Mouse (Mus musculus): ENCODE measurements around the gene Slc12a4. TPM values are rescaled to one million over a fixed set of nuclear protein-coding genes. Genes with fewer than 3 reads are reported as not detected.

The Slc12a4 gene
- polyA plus RNA-seq, 1 experiment from 2014 or later = 21.8 TPM

GRCm38 (mm10) chr8:106004538-106005207 lies 38.8 kb upstream of the Slc12a4 start:
- H3K36me3 ChIP-seq (ENCODE audit: control insufficient read depth, insufficient read depth, low read length) = no peaks in the 10 kb centered on the region; the same call in 1 of the 2 replicates
- no peak overlapping the region for H3K4me2 ChIP-seq (replicated peaks; ENCODE audit: low read depth, low read length)
- no peak overlapping the region for H3K9ac ChIP-seq (ENCODE audit: low read depth, low read length)
- H3K4me3 ChIP-seq (ENCODE audit: low read length) = no peak overlapping the region
- H3K4me1 ChIP-seq (ENCODE audit: control insufficient read depth, insufficient read depth, low read length) = no peaks in the 10 kb centered on the region
- H3K27me3 ChIP-seq (ENCODE audit: control insufficient read depth, insufficient read depth, low read length) = no peaks in the 10 kb centered on the region
- ATAC-seq (ENCODE audit: low FRiP score, low TSS enrichment) = no peak
- 79% methylated on average over 8 of the region's 8 CpGs for WGBS
- H3K27ac ChIP-seq (ENCODE audit: low read depth, low read length) = no peak overlapping the region
- no peaks in the 10 kb centered on the region for H3K9me3 ChIP-seq (ENCODE audit: control insufficient read depth, low read length)

GRCm38 (mm10) chr8:106001908-106002307 lies 36.0 kb upstream of the Slc12a4 start:
- Histone ChIP-seq H3K4me2 (replicated peaks; ENCODE audit: low read depth, low read length) (no peak overlapping the region), H3K36me3 (ENCODE audit: control insufficient read depth, insufficient read depth, low read length) (no peaks in the 10 kb centered on the region), H3K4me3 (ENCODE audit: low read length) (no peak overlapping the region), H3K9me3 (ENCODE audit: control insufficient read depth, low read length) (no peaks in the 10 kb centered on the region), H3K27ac (ENCODE audit: low read depth, low read length) (no peak overlapping the region), H3K4me1 (ENCODE audit: control insufficient read depth, insufficient read depth, low read length) (no peaks in the 10 kb centered on the region), H3K9ac (ENCODE audit: low read depth, low read length) (no peak overlapping the region), H3K27me3 (ENCODE audit: control insufficient read depth, insufficient read depth, low read length) (no peaks in the 10 kb centered on the region)
- WGBS = 84% methylated on average over 4 of the region's 4 CpGs
- ATAC-seq (ENCODE audit: low FRiP score, low TSS enrichment) = no peak

GRCm38 (mm10) chr8:105998971-105999370 lies 33.1 kb upstream of the Slc12a4 start:
- Histone ChIP-seq H3K4me2 (replicated peaks; ENCODE audit: low read depth, low read length) (no peak overlapping the region), H3K27me3 (ENCODE audit: control insufficient read depth, insufficient read depth, low read length) (no peaks in the 10 kb centered on the region), H3K27ac (ENCODE audit: low read depth, low read length) (no peak overlapping the region), H3K36me3 (ENCODE audit: control insufficient read depth, insufficient read depth, low read length) (no peaks in the 10 kb centered on the region), H3K9me3 (ENCODE audit: control insufficient read depth, low read length) (no peaks in the 10 kb centered on the region), H3K9ac (ENCODE audit: low read depth, low read length) (no peak overlapping the region), H3K4me3 (ENCODE audit: low read length) (no peak overlapping the region), H3K4me1 (ENCODE audit: control insufficient read depth, insufficient read depth, low read length) (no peaks in the 10 kb centered on the region)
- 79% methylated on average over 2 of the region's 2 CpGs for WGBS
- ATAC-seq (ENCODE audit: low FRiP score, low TSS enrichment) = no peak

GRCm38 (mm10) chr8:105996359-105996758 lies 30.5 kb upstream of the Slc12a4 start:
- Histone ChIP-seq H3K27ac (ENCODE audit: low read depth, low read length) (no peak overlapping the region), H3K9me3 (ENCODE audit: control insufficient read depth, low read length) (no peaks in the 10 kb centered on the region), H3K4me1 (ENCODE audit: control insufficient read depth, insufficient read depth, low read length) (no peaks in the 10 kb centered on the region; the same call in 1 of the 2 replicates), H3K4me2 (replicated peaks; ENCODE audit: low read depth, low read length) (no peak overlapping the region), H3K4me3 (ENCODE audit: low read length) (no peak overlapping the region), H3K36me3 (ENCODE audit: control insufficient read depth, insufficient read depth, low read length) (no peaks in the 10 kb centered on the region), H3K9ac (ENCODE audit: low read depth, low read length) (no peak overlapping the region), H3K27me3 (ENCODE audit: control insufficient read depth, insufficient read depth, low read length) (no peaks in the 10 kb centered on the region)
- WGBS = 66% methylated on average over 7 of the region's 7 CpGs
- no peak for ATAC-seq (ENCODE audit: low FRiP score, low TSS enrichment)

- WGBS = 70% methylated on average over 4 of the region's 4 CpGs
- H3K4me3 ChIP-seq (ENCODE audit: low read length) = no peak overlapping the region
- no peak overlapping the region for H3K9ac ChIP-seq (ENCODE audit: low read depth, low read length)
- no peak overlapping the region for H3K4me2 ChIP-seq (replicated peaks; ENCODE audit: low read depth, low read length)
- H3K27ac ChIP-seq (ENCODE audit: low read depth, low read length) = no peak overlapping the region
- H3K4me1 ChIP-seq (ENCODE audit: control insufficient read depth, insufficient read depth, low read length) = no peaks in the 10 kb centered on the region; the same call in 1 of the 2 replicates
- no peaks in the 10 kb centered on the region for H3K9me3 ChIP-seq (ENCODE audit: control insufficient read depth, low read length)
- H3K27me3 ChIP-seq (ENCODE audit: control insufficient read depth, insufficient read depth, low read length) = no peaks in the 10 kb centered on the region
- ATAC-seq (ENCODE audit: low FRiP score, low TSS enrichment) = no peak
- H3K36me3 ChIP-seq (ENCODE audit: control insufficient read depth, insufficient read depth, low read length) = no peaks in the 10 kb centered on the region
These were observed 27.3 kb upstream of the Slc12a4 start for GRCm38 (mm10) chr8:105993226-105993625.

- Histone ChIP-seq H3K4me2 (replicated peaks; ENCODE audit: low read depth, low read length) (no peak overlapping the region), H3K27ac (ENCODE audit: low read depth, low read length) (no peak overlapping the region), H3K4me1 (ENCODE audit: control insufficient read depth, insufficient read depth, low read length) (no peaks in the 10 kb centered on the region; the same call in 1 of the 2 replicates), H3K27me3 (ENCODE audit: control insufficient read depth, insufficient read depth, low read length) (no peaks in the 10 kb centered on the region), H3K4me3 (ENCODE audit: low read length) (no peak overlapping the region), H3K36me3 (ENCODE audit: control insufficient read depth, insufficient read depth, low read length) (no peaks in the 10 kb centered on the region), H3K9me3 (ENCODE audit: control insufficient read depth, low read length) (no peaks in the 10 kb centered on the region), H3K9ac (ENCODE audit: low read depth, low read length) (no peak overlapping the region)
- ATAC-seq (ENCODE audit: low FRiP score, low TSS enrichment) = no peak
- 60% methylated on average over 5 of the region's 5 CpGs for WGBS
These were observed 26.6 kb upstream of the Slc12a4 start for GRCm38 (mm10) chr8:105992499-105992898.

GRCm38 (mm10) chr8:105991546-105991945 lies 25.6 kb upstream of the Slc12a4 start:
- no peak overlapping the region for H3K27ac ChIP-seq (ENCODE audit: low read depth, low read length)
- 0 out of 2 replicates have a peak overlapping the region, but pooled peaks have one; percentile 14 for H3K9ac ChIP-seq (ENCODE audit: low read depth, low read length)
- WGBS = 91% methylated on average over 2 of the region's 2 CpGs

GRCm38 (mm10) chr8:105990856-105991387 lies 25.0 kb upstream of the Slc12a4 start, which contains the start of gene Dus2:
Dus2 (plus strand) TSS chr8:105991337.
- 0 out of 2 replicates have a peak within 1 kb of the TSS, but pooled peaks have one; percentile 14 for H3K9ac ChIP-seq (ENCODE audit: low read depth, low read length)
- H3K27ac ChIP-seq (ENCODE audit: low read depth, low read length) = no peak within 1 kb of the TSS
- no peaks in the 10 kb centered on the region for H3K27me3 ChIP-seq (ENCODE audit: control insufficient read depth, insufficient read depth, low read length)
- H3K9me3 ChIP-seq (ENCODE audit: control insufficient read depth, low read length) = no peaks in the 10 kb centered on the region
- no peak within 1 kb of the TSS; the same call in 1 of the 2 replicates for H3K4me2 ChIP-seq (replicated peaks; ENCODE audit: low read depth, low read length)
- H3K4me3 ChIP-seq (ENCODE audit: low read length) = no peak within 1 kb of the TSS
- H3K36me3 ChIP-seq (ENCODE audit: control insufficient read depth, insufficient read depth, low read length) = no peaks in the 10 kb centered on the region
- WGBS = 12% methylated on average over 15 of the region's 15 CpGs
- peak; percentile 90 for ATAC-seq (ENCODE audit: low FRiP score, low TSS enrichment)
- H3K4me1 ChIP-seq (ENCODE audit: control insufficient read depth, insufficient read depth, low read length) = no peaks in the 10 kb centered on the region; the same call in 1 of the 2 replicates

More at GRCm38 (mm10) chr8:105991546-105991945, 25.6 kb upstream of the Slc12a4 start:
- H3K4me3 ChIP-seq (ENCODE audit: low read length) = no peak overlapping the region
- no peaks in the 10 kb centered on the region for H3K9me3 ChIP-seq (ENCODE audit: control insufficient read depth, low read length)
- no peaks in the 10 kb centered on the region for H3K27me3 ChIP-seq (ENCODE audit: control insufficient read depth, insufficient read depth, low read length)
- no peak overlapping the region for H3K4me2 ChIP-seq (replicated peaks; ENCODE audit: low read depth, low read length)
- ATAC-seq (ENCODE audit: low FRiP score, low TSS enrichment) = peak; percentile 35; the same call in 1 of the 2 replicates
- H3K4me1 ChIP-seq (ENCODE audit: control insufficient read depth, insufficient read depth, low read length) = no peaks in the 10 kb centered on the region; the same call in 1 of the 2 replicates
- H3K36me3 ChIP-seq (ENCODE audit: control insufficient read depth, insufficient read depth, low read length) = no peaks in the 10 kb centered on the region

GRCm38 (mm10) chr8:105988546-105988945 lies 22.6 kb upstream of the Slc12a4 start:
- H3K36me3 ChIP-seq (ENCODE audit: control insufficient read depth, insufficient read depth, low read length) = no peaks in the 10 kb centered on the region
- H3K9me3 ChIP-seq (ENCODE audit: control insufficient read depth, low read length) = no peaks in the 10 kb centered on the region
- H3K27ac ChIP-seq (ENCODE audit: low read depth, low read length) = no peak overlapping the region
- no peak for ATAC-seq (ENCODE audit: low FRiP score, low TSS enrichment)
- WGBS = 84% methylated on average over 11 of the region's 11 CpGs
- no peaks in the 10 kb centered on the region for H3K27me3 ChIP-seq (ENCODE audit: control insufficient read depth, insufficient read depth, low read length)
- no peak overlapping the region for H3K9ac ChIP-seq (ENCODE audit: low read depth, low read length)
- H3K4me3 ChIP-seq (ENCODE audit: low read length) = no peak overlapping the region
- H3K4me2 ChIP-seq (replicated peaks; ENCODE audit: low read depth, low read length) = no peak overlapping the region
- H3K4me1 ChIP-seq (ENCODE audit: control insufficient read depth, insufficient read depth, low read length) = no peaks in the 10 kb centered on the region; the same call in 1 of the 2 replicates

Data from kidney, embryonic 14.5 days (tissue).